Mouse (Mus musculus) frontal cortex, postnatal 10 days (tissue): ENCODE measurements at regions not wholly inside any gene's neighbourhood (a gene's known extent, or its start where the extent isn't known, plus 50 kb on each side); places are given as distances from the start of the nearest gene placed in this dataset.

Experiments used
- DNase-seq, 2 experiments: peaks; one replicate each; pipeline ENCODE4 v3.0.0; 2022; ENCODE audit warnings: low spot score in 2 of 2, mixed read lengths in 1 of 2

DNA sequence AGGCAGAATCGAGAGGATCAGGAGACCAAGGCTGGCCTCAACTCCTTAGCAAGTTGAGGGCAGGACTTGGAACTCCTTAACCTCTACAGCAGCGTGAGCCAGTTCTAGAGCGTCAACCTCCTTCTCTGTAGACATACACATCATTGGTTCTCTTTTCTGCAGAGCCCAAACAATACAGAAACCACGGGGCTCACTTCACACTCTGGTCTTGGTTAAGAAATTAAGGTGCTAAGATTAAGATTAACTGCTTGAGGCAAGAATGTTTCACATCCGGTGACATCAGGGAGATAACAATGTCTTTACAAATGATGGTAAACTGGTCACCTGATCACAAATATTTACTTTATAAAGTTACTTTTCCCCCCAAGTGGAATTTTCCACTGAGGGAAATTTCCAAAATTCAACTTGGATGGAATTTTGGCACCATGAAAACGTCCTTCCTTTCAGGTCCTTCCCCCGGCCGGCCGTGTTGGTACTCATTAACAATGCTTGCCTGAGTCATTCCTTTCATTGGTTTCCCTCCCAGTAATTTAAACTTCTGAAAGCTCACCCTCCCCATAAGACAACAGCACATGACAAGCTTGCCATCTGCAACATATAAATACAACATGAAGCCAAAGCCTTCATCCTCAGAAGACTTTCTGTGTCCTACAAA is 77.3 kb upstream of the Kdm7a start:
- DNase-seq: no peak

DNA sequence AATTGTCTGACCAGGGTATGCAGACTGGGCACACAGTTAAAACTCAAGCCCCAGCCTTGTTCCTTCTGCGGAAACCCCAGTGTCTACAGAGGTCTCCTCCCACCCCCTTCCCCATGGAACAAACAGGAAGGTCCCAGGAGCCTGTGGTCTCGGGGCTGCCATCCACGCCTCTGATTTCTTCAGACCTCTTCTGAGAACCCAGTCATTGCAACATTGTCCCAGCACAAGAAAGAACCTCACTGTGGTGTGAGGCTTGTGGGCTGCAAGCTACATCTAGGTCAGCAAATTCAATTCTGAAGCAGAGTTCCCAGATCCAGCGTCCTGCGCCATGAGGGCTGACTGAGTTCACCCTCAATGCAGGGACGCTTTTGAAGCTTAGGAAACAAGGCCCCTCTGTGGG is 71.7 kb upstream of the Kdm7a start:
- DNase-seq: no peak

DNA sequence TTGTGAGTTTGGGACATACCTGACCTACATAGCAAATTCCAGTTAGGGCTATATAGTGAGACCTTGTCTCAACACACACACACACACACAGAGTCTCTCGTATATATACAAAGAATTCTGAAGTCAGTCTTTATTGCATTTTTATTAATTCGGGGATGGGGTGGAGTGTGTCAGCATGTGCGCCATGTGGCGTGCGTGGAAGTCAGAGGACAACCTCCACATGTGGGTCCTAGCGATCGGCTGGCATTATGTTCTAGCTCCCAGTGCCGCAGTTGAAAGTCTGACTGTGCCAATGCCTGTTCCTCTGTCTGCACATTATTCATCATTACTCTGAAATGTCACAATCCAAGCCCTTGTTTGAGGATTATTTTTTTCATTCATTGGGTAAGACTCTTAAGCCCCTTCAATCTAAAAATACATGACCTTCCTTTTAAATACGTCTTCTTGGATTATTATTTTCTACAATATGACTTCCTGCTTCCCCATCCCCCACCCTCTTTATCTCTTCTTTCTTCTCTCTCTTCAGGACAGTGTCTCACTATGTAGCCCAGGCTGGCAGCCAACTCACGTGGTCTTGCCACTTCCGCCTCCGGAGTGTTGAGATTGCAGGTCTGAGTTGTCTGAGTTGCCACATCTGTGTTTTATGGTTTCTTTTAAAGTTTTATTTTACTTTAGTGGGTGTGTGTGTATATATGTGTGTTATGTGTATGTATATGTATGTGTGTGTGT is 68.3 kb upstream of the Kdm7a start:
- DNase-seq: no peak

DNA sequence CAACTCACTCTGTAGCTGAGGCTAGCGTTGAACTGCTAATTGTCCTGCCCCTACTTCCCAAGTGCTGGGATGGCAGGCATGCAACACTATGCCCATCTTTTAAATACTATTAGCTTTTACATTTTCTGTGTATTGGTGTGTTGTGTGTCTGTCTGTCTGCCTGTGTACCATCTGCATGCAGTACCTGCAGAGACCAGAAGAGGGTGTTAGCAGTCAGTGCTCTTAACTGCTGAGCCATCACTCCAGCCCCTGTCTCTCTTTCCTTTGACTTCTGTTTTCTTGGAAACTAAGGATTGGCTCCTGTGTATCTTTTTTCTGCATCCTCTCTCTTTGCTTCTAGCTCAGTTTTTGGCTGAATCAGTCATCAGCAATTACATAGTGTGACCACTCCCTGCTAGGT is 66.8 kb upstream of the Kdm7a start:
- DNase-seq: no peak

DNA sequence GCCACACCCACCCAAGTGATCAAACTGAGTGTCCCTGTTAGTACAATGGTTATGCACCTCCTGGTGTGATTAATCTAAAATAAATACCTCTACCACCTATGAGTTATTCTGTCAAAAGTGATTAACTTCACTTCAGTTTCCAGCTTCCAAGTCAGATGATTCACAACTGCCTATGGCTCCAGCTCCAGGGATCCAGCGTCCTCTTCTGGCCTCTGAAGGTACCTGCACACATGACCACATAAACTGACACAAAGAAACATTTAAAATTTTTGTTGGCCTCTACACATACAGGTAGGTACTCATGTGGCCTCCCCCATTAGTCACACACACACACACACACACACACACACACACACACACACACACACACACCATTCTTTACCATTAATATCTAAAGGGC is 63.9 kb upstream of the Kdm7a start:
- DNase-seq: no peak

DNA sequence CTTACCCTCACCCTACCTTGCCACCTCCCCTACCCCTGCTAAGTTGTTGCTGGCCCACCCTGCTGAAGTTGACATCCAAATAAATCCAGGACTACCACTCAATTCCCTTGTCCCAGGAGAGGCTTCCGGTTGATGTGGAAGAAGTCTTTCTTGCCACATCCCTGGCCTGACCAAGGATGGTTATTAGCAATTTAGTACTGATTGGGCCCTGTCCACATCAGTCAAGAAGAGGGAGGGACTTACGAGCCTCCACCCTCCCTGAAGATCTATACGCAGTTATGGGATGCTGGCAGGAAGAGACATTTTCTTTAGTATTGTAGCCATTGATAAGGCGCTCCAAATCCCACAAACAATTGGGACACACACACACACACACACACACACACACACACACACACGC is 63.1 kb upstream of the Kdm7a start:
- DNase-seq: no peak

DNA sequence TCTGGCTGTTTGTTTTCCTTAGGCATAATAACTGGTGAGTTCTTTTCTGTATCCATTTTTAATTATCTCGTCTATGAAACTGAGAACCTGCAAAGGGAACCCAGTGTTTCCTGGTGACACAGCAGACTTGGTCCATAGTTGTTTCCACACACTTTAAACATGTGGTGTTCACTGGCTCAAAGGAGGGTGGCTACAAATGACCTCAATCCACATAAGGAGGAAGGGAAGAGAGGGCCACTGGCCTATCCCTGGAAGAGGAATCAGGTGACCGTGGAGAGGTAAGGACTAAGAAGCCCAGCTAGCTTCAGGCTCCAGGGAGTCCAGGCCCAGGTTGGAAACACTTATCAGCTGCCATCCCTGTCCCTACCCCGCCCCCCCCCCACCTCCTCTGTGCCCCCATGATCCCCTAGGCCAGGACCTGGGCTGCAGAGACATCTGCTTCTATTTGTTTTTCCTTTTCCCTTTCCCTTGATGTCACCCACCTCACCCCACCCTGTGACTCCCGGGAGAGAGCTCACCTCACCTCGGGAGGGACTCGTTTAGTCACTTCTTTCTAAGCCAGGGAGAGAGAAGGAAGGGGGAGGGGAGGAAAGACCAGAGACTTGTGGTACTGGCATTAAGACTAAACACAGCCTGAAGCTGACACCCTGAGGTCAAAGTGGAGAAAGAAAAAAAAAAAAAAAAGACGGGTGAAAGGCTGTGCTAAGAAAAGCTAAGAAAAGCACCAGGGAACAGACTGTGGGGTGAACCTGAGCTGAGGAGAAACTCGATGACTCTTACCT is 62.2 kb upstream of the Kdm7a start:
- DNase-seq: no peak

DNA sequence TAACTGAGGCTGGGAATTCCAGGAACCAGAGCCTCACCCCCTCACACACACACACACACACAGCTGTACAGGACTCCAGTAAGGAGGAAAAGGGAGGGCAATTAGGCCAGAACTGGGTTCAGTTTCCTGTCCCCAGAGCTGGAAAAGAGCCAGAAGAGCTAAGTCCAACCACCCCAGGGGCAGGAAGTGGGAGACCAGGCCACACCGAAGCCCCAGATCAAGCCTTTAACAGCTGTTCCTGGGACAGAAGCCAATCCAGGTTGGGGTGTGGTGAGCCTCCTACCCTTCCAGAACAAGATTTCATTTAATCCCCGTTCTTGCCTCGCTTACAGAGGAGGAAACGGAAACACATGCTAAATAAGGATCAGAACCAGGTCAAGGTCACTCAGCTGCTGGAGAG is 58.1 kb upstream of the Kdm7a start:
- no peak for DNase-seq

DNA sequence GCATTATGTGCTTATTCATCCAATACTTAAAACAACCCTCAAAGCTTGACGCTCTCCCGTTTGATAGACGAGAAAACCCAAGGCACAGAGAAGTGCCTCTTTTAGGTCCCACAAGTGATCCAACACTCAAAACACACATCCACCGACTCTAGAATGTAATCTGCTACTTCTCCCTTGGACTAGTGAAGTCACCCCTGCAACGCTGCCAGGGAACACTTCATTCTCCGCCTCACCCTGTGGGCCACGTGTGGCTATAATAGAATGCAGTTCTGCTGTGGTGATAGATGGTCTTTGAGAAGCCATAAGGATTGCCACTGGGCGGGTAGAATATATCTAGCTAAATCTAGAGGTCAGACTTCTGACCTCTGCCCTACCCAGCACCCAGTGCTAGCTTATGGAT is 57.0 kb upstream of the Kdm7a start:
- DNase-seq: no peak

DNA sequence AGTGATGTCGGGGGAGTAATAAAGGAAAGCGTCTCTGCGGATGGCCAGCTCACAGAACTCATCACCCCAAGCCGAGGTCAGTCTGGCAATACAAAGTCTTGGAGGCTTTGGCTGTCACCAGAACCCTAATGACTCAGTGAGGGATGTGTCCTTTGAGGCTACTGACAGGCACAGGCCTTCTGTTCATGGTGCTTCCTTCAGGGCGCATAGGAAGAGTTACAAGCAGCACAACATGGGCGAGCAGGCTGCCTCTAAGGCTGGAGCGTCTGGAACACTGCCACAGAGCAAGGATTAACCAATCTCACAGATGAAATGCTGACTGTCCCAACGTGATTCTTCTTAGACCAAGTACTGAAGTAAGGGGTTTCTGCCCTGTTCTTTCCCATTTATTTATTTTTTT is 55.4 kb upstream of the Kdm7a start:
- no peak for DNase-seq

DNA sequence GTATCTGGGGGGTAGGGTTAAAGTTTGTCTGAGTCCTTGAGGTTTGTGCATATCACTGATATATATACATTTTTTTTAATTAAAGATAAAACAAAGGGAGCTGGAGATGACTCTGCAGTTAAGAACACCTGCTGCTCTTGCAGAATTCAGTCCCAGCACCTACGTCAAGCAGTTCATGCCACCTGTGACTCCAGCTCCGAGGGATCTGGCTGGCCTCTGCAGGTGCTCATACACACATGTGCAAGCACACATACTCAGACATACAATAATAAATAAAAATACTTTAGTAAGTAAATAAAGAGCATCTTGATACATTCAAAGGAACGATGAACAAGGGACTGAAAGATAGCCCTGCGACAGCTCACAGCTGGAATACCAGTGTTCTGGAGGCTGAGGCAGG is 53.9 kb upstream of the Kdm7a start:
- DNase-seq: no peak

DNA sequence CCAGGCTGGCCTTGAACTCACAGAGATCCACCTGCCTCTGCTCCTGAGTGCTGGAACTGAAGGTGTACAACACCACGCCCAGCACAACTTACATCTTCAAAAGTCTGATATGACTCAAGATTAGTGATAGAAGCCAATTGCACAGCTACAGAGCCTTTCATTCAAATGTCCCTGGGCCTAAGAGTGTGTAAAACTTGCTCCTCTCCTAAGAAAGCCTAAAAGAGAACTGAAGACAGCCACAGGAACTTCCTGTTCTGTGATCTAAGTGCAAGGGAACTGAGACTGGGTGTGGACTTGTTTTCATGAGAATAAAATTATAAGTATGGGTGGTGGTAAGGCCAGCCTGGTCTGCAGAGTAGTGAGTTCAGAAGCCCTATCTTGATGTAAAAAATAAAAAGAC is 52.5 kb upstream of the Kdm7a start:
- no peak for DNase-seq

DNA sequence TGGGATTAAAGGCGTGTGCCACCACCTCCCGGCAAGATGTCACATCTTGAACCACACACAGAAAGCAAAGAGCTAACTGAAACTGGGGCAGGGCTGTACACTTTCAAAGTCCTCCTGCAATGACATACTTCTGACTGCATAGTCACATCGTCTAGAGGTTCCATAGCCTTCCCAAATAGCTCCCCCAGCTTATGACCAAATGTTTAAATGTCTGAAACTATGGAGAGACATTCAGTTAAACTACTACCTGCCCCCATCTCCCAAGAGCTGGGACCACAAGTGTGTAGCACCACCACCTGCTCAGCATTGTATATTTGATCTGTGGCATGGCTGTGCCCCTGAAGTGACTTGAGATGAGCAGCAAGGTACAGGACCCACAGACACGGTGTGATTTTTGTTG is 52.1 kb upstream of the Kdm7a start:
- DNase-seq: no peak

DNA sequence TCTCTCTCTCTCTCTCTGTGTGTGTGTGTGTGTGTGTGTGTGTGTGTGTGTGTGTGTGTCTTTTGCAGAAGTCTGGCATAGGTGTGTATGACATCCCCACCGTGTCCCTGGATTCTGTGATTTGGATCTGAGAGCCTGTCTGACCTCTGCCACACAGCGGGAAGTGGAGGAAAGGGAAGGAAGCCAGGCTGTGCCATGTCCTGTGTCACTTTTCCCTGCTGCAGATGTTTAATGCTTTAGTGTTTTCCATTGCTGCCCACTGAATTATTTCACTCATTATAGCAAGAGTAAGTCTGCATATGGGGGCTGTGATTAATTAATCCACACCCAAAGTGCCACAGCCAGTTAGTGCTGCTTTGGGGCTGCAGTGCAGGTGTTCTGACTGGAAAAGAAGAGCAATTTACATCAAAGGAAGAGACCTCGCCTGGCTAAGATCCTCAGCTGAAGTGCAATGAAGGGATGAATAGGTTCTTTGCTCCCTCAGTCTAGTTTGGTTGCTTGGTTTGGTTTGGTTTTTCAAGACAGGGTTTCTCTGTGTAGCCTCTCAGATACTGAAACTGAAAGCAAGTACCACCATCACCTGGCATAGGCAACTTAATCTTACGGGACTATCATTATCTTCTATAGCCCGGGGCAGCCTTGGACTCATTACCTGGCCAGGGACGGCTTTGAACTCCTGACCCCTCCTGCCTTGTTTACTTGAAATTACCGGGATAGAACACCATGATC is 51.2 kb upstream of the Kdm7a start:
- DNase-seq: no peak

DNA sequence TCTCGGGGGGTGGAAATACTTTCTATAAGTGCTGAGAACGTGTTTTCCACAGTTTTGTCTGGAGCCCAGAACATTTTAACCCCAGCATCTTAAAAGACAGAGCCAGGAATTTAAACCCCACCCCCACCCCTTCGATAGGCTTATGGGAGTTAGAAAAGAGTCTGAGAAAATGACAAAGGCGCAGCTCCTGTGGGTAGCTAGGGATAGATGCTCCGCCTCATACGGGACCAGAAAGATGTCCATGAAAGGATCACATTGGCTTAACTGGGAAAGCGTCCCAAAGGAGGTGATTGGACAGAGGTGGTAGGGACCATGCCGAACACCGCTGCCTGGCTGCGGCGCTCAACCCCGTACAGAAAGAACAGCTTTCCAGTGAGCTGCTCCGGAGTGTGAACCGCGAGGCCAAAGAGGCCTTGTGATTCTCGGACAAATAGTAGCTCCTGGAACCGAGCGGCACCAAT is 50.6 kb upstream of the Kdm7a start:
- peak in 1 of 2 experiments; percentile 24 for DNase-seq

DNA sequence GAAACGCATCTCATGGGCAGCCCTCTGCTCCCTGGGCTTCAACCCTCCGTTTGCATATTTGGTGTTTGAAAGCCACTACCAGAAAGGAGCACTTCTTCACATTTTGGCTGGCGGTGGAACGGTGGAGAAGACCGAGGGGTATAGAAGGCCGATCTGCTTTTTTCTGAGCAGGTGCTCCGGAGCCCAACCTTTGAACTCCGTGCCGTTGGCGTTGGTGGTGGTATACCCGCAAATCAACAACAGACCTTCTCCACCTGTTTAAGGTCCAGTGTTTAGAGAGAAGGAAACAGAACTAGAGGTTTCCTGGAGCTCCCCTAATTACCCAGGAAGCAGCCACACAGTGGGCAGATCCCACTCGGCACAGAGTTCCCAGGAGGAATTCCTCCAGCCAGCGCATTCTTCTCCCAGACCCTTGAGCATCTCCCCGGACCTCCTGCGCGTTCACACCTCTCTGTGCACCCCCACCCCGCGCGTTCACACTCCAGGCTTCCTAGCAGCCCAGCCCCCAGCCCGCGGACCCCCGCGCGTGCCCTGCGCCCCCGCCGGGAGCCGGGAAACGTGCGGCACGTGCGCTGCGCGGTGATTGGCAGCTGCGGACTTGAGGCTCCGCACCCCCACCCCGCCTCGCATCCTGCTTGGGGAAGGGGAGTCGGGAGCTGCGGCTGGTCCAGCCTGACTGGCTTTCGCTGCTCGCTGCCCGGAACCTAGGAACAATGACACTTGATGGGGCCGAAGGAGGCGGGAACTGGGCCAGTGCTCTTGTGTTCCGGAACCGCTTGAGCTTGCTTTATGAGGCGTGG is 49.9 kb upstream of the Kdm7a start:
- DNase-seq: peak; percentile 48 to 53
